Mouse (Mus musculus) G1E (cell line): ENCODE results near the gene Atf1. TPM values are rescaled to one million over a fixed set of nuclear protein-coding genes. Genes with fewer than 3 reads are reported as not detected.
A peak's percentile ranks its signal among the peaks of the same experiment; 100 is the strongest.

ENCODE experiments used
- ATAC-seq: 2 replicates; pipeline ENCODE4 v1.8.0; 2016; ENCODE audit warnings: mild to moderate bottlenecking; ENCODE audit not compliant: insufficient number of reproducible peaks, poor library complexity, low FRiP score, severe bottlenecking; ENCODE audit errors: extremely low read depth
- DNase-seq: peaks from one replicate; pipeline ENCODE4 v3.0.0; 2012; ENCODE audit warnings: low spot score
- H3K27me3 ChIP-seq: 2 replicates; pipeline ENCODE4 v1.6.1; 2012; ENCODE audit warnings: mild to moderate bottlenecking, low read length, inconsistent platforms; ENCODE audit not compliant: insufficient read depth
- H3K36me3 ChIP-seq: replicated peaks from 2 replicates; pipeline ENCODE3; 2012; ENCODE audit warnings: mild to moderate bottlenecking, inconsistent platforms
- H3K4me1 ChIP-seq: 2 replicates; pipeline ENCODE4 v1.6.1; 2012; ENCODE audit warnings: low read depth, low read length, inconsistent platforms, mixed read lengths; ENCODE audit not compliant: insufficient read depth
- H3K4me3 ChIP-seq: 2 replicates; pipeline ENCODE4 v1.5.1; 2012; ENCODE audit warnings: low read depth, mild to moderate bottlenecking, inconsistent platforms, low read length, moderate library complexity, mixed read lengths
- H3K9me3 ChIP-seq: replicated peaks from 2 replicates; pipeline ENCODE4 v1.6.1; 2012; ENCODE audit warnings: inconsistent platforms
- CTCF ChIP-seq: IDR thresholded peaks from 2 replicates; pipeline ENCODE4 v1.5.1; 2012; ENCODE audit warnings: low read depth, low read length, inconsistent platforms, mixed read lengths
- GATA1 ChIP-seq: IDR thresholded peaks from 2 replicates; pipeline ENCODE4 v1.6.1; 2012; ENCODE audit warnings: borderline replicate concordance, low read length, inconsistent platforms, mixed read lengths
- GATA2 ChIP-seq: IDR thresholded peaks from 2 replicates; pipeline ENCODE4 v1.6.1; 2012; ENCODE audit warnings: low read depth, low read length, inconsistent platforms, borderline replicate concordance
- POLR2AphosphoS5 ChIP-seq: IDR thresholded peaks from 2 replicates; pipeline ENCODE4 v1.6.1; 2012; ENCODE audit warnings: low read depth, low read length, inconsistent platforms; ENCODE audit not compliant: insufficient replicate concordance
- TAL1 ChIP-seq: conservative IDR thresholded peaks from 2 replicates; pipeline ENCODE4 v1.6.1; 2012; ENCODE audit warnings: low read depth, low read length, inconsistent platforms, mixed read lengths
- polyA plus RNA-seq: library from polyadenylated mRNA; stranded (reverse); fragments of >175 nt; gene quantifications from 2 replicates; pipeline ENCODE4 v1.2.3, GENCODE M21; 2012
- total RNA-seq, 2 experiments: library from RNA; stranded (forward) in 1 of 2; stranded (reverse) in 1 of 2; fragments of 200-1000 nt in 1 of 2; fragments of >200 nt in 1 of 2; fragmentation: Nextera tagmentation in 1 of 2; gene quantifications; 2 replicates each; pipeline ENCODE4 v1.2.3; 2014 to 2017

The Atf1 gene
- total and polyA plus RNA-seq, 3 experiments, result 60.0 to 72.0 (median 68.8) TPM

DNA sequence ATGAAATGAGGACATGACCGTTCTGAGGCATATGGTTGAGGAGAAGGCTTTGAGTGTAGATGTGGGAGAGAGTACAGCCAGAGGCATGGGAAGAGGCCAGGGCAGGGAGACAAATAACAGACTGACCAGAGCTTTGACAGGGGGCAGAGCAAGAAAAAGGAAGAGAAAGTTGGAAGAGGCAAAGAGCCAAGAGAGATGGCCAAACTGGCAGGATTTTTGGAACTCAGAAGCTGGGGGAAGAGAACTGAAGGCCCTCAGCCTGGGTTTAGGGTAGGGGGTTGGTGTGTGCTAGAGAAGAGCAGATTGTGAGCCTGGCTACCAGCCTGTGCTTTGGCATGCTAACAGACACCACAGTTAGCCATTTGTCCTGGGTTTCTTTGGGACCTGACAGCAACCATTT is 1.7 kb upstream of the Atf1 start:
- TF ChIP-seq TAL1 (no peak), GATA1 (no peak), GATA2 (no peak), CTCF (no peak), POLR2AphosphoS5 (no peak)
- no peaks in the 10 kb centered on the region for H3K27me3 ChIP-seq
- peaks cover 34% of the 10 kb centered on the region for H3K9me3 ChIP-seq
- ATAC-seq (no peak), DNase-seq (no peak)
- H3K4me3 ChIP-seq, result no peak overlapping the region
- H3K4me1 ChIP-seq, result peaks cover 28% of the 10 kb centered on the region
- H3K36me3 ChIP-seq, result peaks cover 46% of the 10 kb centered on the region

DNA sequence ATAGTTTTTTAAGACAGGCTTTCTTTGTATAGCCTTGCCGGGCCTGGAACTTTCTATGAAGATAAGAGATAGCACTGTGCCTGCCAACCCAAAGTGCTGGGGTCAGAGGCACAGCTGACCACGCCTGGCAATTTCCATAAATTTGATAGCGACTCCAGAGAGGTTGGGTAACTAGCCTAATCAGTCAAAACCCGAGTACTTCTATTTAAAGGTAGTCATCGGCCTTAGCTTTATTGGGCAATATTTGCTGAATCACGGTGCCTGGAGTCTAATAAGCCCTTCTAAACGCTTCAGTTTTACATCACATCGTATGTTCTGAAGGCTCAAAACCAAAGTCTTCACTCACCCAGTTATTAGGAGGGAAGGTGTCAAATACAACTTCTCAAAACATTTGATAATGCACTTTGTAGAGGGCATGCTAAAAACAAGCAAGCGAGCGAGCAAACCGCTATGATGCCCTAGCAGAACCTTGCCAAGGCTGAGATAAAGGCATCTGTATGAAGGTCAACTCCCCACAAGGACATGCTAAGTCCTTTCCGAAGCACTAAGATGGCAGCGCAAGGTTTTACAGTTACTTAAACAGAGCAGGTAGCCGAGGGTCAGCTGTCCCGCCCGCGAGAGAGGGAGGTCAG is 472 bp upstream of the Atf1 start:
- peak overlapping the region; percentile 86 for H3K4me3 ChIP-seq
- peaks cover 39% of the 10 kb centered on the region for H3K4me1 ChIP-seq
- peak; percentile 52 for ATAC-seq
- peaks cover 50% of the 10 kb centered on the region for H3K36me3 ChIP-seq
- H3K9me3 ChIP-seq, result peaks cover 32% of the 10 kb centered on the region
- TF ChIP-seq TAL1, result no peak
- no peak for TF ChIP-seq POLR2AphosphoS5
- no peak for TF ChIP-seq GATA1
- no peak for TF ChIP-seq GATA2
- TF ChIP-seq CTCF, result no peak
- peak; percentile 60 for DNase-seq
- no peaks in the 10 kb centered on the region for H3K27me3 ChIP-seq

DNA sequence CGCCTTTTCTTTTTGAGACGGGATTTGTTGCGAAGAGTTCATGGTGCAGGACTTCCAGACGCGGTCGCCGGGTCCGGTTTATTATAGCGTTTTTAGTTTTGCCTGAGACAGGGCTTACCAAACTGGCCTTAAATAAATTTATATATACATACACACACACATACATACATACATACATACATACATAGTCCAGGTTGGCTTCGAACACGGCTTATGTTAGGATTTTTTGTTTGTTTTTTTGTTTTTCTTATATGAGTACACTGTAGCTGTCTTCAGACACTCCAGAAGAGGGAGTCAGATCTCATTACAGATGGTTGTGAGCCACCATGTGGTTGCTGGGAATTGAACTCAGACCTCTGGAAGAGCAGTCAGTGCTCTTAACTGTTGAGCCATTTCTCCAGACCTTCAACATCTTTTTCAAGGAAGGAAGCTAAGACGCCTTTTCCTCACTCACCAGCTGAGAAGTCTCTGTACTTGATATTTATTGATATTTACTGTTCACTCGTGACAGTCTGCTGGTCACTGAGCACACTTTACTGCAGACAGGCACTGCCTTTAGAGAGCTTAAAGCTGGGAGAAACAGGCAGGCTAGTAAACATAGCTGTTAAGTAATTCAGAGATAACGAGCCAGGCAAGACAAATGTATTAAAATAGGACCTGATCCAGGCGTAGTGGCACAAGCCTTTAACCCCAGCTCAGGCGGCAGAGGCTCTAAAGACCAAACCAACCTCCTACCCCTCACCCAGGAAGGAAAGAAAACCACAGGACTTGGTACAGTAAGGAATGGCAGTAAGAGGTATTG is 1.1 kb downstream of the Atf1 start:
- no peak for ATAC-seq
- H3K36me3 ChIP-seq, result peaks cover 56% of the 10 kb centered on the region
- H3K4me3 ChIP-seq, result peak overlapping the region; percentile 86
- peaks cover 53% of the 10 kb centered on the region for H3K4me1 ChIP-seq
- peaks cover 16% of the 10 kb centered on the region for H3K9me3 ChIP-seq
- H3K27me3 ChIP-seq, result no peaks in the 10 kb centered on the region
- TF ChIP-seq CTCF (no peak), GATA1 (no peak), GATA2 (no peak), POLR2AphosphoS5 (no peak), TAL1 (no peak)
- DNase-seq, result no peak

DNA sequence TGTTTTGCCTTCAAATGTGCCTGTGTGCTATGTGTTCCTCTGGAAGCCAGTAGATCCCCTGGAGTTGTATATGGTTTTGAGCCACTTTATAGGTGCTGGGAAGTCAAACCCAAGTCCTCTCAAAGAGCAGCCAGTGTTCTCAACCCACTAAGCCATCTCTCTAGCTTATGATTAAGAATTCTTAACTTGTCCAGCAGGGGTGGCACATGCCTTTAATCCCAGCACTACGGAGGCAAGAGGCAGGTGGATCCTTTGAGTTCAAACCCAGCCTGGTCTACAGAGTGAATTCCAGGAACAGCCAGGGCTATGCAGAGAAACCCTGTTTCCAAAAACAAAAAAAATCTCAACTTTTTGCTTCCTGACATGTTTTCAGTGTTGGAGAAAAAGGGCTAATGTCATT is 3.0 kb downstream of the Atf1 start:
- Histone ChIP-seq H3K4me3 (no peak overlapping the region; the same call in 1 of the 2 replicates), H3K9me3 (peaks cover 9% of the 10 kb centered on the region), H3K4me1 (peaks cover 66% of the 10 kb centered on the region), H3K27me3 (no peaks in the 10 kb centered on the region), H3K36me3 (peaks cover 50% of the 10 kb centered on the region)
- DNase-seq (no peak), ATAC-seq (no peak)
- no peak for TF ChIP-seq TAL1
- TF ChIP-seq GATA2, result no peak
- no peak for TF ChIP-seq GATA1
- TF ChIP-seq POLR2AphosphoS5, result no peak
- TF ChIP-seq CTCF, result no peak

DNA sequence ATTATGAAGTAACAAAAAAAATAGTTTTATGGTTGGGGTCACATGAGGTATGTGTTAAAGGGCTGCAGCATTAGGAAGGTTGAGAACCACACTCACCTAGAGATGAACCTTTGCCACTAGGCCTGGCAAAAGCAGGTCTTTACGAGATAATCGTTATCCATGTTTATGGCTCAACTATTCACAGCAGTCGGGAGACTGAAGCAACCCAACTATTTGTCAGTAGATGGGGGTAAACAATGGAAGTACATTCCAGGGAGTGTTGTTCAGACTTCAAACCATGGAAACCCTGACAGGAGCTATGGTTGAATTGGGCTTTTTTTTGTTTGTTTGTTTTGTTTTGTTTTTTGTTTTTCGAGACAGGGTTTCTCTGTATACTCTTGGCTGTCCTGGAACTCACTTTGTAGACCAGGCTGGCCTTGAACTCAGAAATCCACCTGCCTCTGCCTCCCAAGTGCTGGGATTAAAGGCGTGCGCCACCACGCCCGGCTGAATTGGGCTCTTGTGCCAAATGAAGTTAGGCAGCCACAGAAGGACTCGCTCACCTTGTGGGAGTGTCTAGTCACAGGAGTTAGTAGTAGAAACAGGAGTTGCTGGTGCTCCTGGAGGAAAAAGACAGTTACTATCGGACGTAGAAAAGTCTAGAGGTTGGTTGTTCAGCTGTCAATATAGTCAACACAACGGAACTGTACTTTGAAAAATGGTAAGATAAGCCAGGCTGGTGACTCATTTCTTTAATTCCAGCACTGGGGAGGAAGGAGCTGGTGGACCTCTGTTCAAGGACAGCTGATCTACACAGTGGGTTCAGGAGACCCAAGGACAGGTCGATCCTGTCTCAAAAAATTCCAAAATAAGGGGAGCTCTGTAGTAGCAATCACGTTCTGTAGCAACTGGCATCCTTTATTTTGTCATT is 4.3 kb downstream of the Atf1 start:
- H3K27me3 ChIP-seq, result no peaks in the 10 kb centered on the region
- TF ChIP-seq GATA1, result no peak
- no peak for TF ChIP-seq CTCF
- TF ChIP-seq POLR2AphosphoS5, result no peak
- no peak for TF ChIP-seq TAL1
- TF ChIP-seq GATA2, result no peak
- H3K4me3 ChIP-seq, result no peak overlapping the region
- DNase-seq (no peak), ATAC-seq (no peak)
- H3K36me3 ChIP-seq, result peaks cover 56% of the 10 kb centered on the region
- peaks cover 72% of the 10 kb centered on the region for H3K4me1 ChIP-seq
- H3K9me3 ChIP-seq, result peaks cover 9% of the 10 kb centered on the region
